Mouse (Mus musculus) liver, adult 2 months (tissue): ENCODE measurements at regions not wholly inside any gene's neighbourhood (a gene's known extent, or its start where the extent isn't known, plus 50 kb on each side); places are given as distances from the start of the nearest gene placed in this dataset.

Source experiments
- CTCF ChIP-seq: fragments of 200-500 bp; IDR thresholded peaks from 2 replicates; pipeline ENCODE4 v1.5.1; 2011; ENCODE audit warnings: low read depth, low read length, control low read depth
- POLR2A ChIP-seq: fragments of 200-500 bp; IDR thresholded peaks from 2 replicates; pipeline ENCODE4 v1.6.1; 2011; ENCODE audit warnings: low read length, control low read depth; ENCODE audit not compliant: insufficient read depth; ENCODE audit errors: extremely low read depth

GRCm38 (mm10) chr5:75372849-75373248 is 201.9 kb upstream of the Kit start:
- peak; percentile 40; the same call in 1 of the 2 replicates for TF ChIP-seq CTCF
- TF ChIP-seq POLR2A = no peak
